Mouse (Mus musculus): ENCODE measurements around the gene Agrn.

GRCm38 (mm10) chr4:156200623-156201475, 3.6 kb upstream of the Agrn start, which contains the start of gene Isg15:
- TF ChIP-seq CTCF (IDR thresholded peaks at IDR 0.05; ENCODE audit: control insufficient read depth, insufficient read depth, insufficient replicate concordance, low read depth, low read length) (no peak), POLR2A (IDR thresholded peaks at IDR 0.05; ENCODE audit: control insufficient read depth, low read depth, low read length) (no peak)
